Mouse (Mus musculus) ES-Bruce4 (cell line): ENCODE results near the gene Mpc1.

Experiments used
- CTCF ChIP-seq: IDR thresholded peaks from one replicate; pipeline ENCODE4 v1.8.1; 2011; ENCODE audit warnings: low read depth, low read length
- POLR2A ChIP-seq: IDR thresholded peaks from one replicate; pipeline ENCODE4 v1.8.1; 2011; ENCODE audit warnings: low read length; ENCODE audit not compliant: insufficient read depth

DNA sequence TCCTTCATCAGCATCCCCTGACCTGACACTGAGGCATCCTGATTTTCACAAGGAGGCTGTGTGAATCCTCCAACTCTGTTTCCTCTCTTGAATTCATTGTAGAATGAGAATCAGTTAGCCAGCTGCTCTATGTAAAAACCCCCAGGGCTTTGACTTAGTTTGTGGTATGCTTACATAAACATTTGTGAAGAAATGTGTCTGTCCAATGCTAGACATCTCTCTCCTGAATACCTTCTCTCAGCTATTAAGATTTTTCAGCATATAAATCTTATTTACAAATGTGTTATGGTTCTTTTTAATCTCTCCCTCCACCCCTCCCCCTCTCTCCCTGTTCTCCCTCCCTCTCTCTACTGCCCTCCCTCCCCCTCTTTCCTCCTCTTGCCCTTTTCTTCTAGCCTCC lies 28.4 kb upstream of the Mpc1 start:
- no peak for TF ChIP-seq CTCF
- no peak for TF ChIP-seq POLR2A
